Mouse (Mus musculus): Measurements from ENCODE around the gene Filip1.
"Not testable (repeated sequence)": the region's sequence is repeated elsewhere in the genome, so short reads cannot be mapped to it uniquely, and the experiment has no call there.

Filip1 gene

GRCm38 (mm10) chr9:80012751-80013150 lies at the start of gene Filip1:
Filip1 (minus strand) TSS chr9:80012851.
- no peak for DNase-seq (ENCODE audit: low read depth, low spot score)

- DNase-seq (ENCODE audit: low read depth, low spot score), result no peak
These were observed 45.0 kb upstream of the Filip1 start for GRCm38 (mm10) chr9:80057690-80058089.

- no peak for DNase-seq (ENCODE audit: low read depth, low spot score)
These were observed 40.3 kb upstream of the Filip1 start for GRCm38 (mm10) chr9:80052951-80053350.

- DNase-seq (ENCODE audit: low read depth, low spot score), result not testable (repeated sequence)
These were observed 36.6 kb upstream of the Filip1 start for GRCm38 (mm10) chr9:80049271-80049670.

- DNase-seq (ENCODE audit: low read depth, low spot score), result not testable (repeated sequence)
These were observed 31.6 kb upstream of the Filip1 start for GRCm38 (mm10) chr9:80044301-80044700.

- DNase-seq (ENCODE audit: low read depth, low spot score), result no peak
These were observed 26.7 kb upstream of the Filip1 start for GRCm38 (mm10) chr9:80039296-80039815.

- DNase-seq (ENCODE audit: low read depth, low spot score), result no peak
These were observed 25.3 kb upstream of the Filip1 start for GRCm38 (mm10) chr9:80037997-80038383.

GRCm38 (mm10) chr9:80037262-80037996 lies 24.8 kb upstream of the Filip1 start:
- no peak for DNase-seq (ENCODE audit: low read depth, low spot score)

GRCm38 (mm10) chr9:80026581-80027021 lies 13.9 kb upstream of the Filip1 start:
- no peak for DNase-seq (ENCODE audit: low read depth, low spot score)

GRCm38 (mm10) chr9:80026017-80026416 lies 13.4 kb upstream of the Filip1 start:
- DNase-seq (ENCODE audit: low read depth, low spot score), result peak; percentile 29

- not testable (repeated sequence) for DNase-seq (ENCODE audit: low read depth, low spot score)
These were observed 12.7 kb upstream of the Filip1 start for GRCm38 (mm10) chr9:80025347-80025746.

- DNase-seq (ENCODE audit: low read depth, low spot score), result no peak
These were observed 10.2 kb upstream of the Filip1 start for GRCm38 (mm10) chr9:80022821-80023220.

GRCm38 (mm10) chr9:80021648-80022047 lies 9.0 kb upstream of the Filip1 start:
- DNase-seq (ENCODE audit: low read depth, low spot score), result no peak

GRCm38 (mm10) chr9:80020429-80020828 lies 7.8 kb upstream of the Filip1 start:
- no peak for DNase-seq (ENCODE audit: low read depth, low spot score)

- DNase-seq (ENCODE audit: low read depth, low spot score), result no peak
These were observed 635 bp downstream of the Filip1 start for GRCm38 (mm10) chr9:80012016-80012415.

GRCm38 (mm10) chr9:80002394-80003188 lies 10.1 kb downstream of the Filip1 start:
- DNase-seq (ENCODE audit: low read depth, low spot score), result peak; percentile 41

GRCm38 (mm10) chr9:79997282-79997681 lies 15.4 kb downstream of the Filip1 start:
- no peak for DNase-seq (ENCODE audit: low read depth, low spot score)

GRCm38 (mm10) chr9:79994296-79994695 lies 18.4 kb downstream of the Filip1 start:
- no peak for DNase-seq (ENCODE audit: low read depth, low spot score)

GRCm38 (mm10) chr9:79993066-79993465 lies 19.6 kb downstream of the Filip1 start:
- DNase-seq (ENCODE audit: low read depth, low spot score), result no peak

GRCm38 (mm10) chr9:79990456-79991017 lies 22.1 kb downstream of the Filip1 start:
- no peak for DNase-seq (ENCODE audit: low read depth, low spot score)

- DNase-seq (ENCODE audit: low read depth, low spot score), result no peak
These were observed 22.9 kb downstream of the Filip1 start for GRCm38 (mm10) chr9:79989703-79990102.

- DNase-seq (ENCODE audit: low read depth, low spot score), result no peak
These were observed 23.6 kb downstream of the Filip1 start for GRCm38 (mm10) chr9:79989061-79989460.
